Mouse (Mus musculus): ENCODE measurements at regions not wholly inside any gene's neighbourhood (a gene's known extent, or its start where the extent isn't known, plus 50 kb on each side); places are given as distances from the start of the nearest gene placed in this dataset.

GRCm38 (mm10) chr6:126242299-126242698 lies 75.6 kb upstream of the Ntf3 start:
- intact Hi-C loops (cut with DNase I): no loop called here
- no peak for DNase-seq (ENCODE audit: low spot score in 2 of 2)

GRCm38 (mm10) chr6:126240256-126240655 lies 73.5 kb upstream of the Ntf3 start:
- intact Hi-C loops (cut with DNase I): no loop called here
- no peak for DNase-seq (ENCODE audit: low spot score in 2 of 2)

Data from left cerebral cortex, postnatal 14 days (tissue).